Mouse (Mus musculus) liver, embryonic 14.5 days (tissue): ENCODE results near the gene Htr2c. TPM values are rescaled to one million over a fixed set of nuclear protein-coding genes. Genes with fewer than 3 reads are reported as not detected.

Source experiments
- ATAC-seq: fragments of 200-750 bp; cut with Nextera tagmentation; 2 replicates; pipeline ENCODE4 v1.8.0; 2017; ENCODE audit warnings: moderate number of reproducible peaks, mild to moderate bottlenecking, moderate library complexity; ENCODE audit not compliant: insufficient read depth
- DNase-seq, 3 experiments: peaks; one replicate each; pipeline ENCODE4 v3.0.0-alpha.2; 2012 to 2013; ENCODE audit warnings: low read depth in 3 of 3, low spot score in 3 of 3
- H3K27ac ChIP-seq: fragments of 300-500 bp; sonication (generic); 2 replicates; pipeline ENCODE4 v1.5.1; 2014; ENCODE audit warnings: moderate library complexity, mild to moderate bottlenecking, control low read depth, inconsistent platforms
- H3K27me3 ChIP-seq: fragments of 300-500 bp; sonication (generic); 2 replicates; pipeline ENCODE4 v1.6.1; 2014; ENCODE audit warnings: mild to moderate bottlenecking, low read length, moderate library complexity; ENCODE audit not compliant: control insufficient read depth, insufficient read depth
- H3K36me3 ChIP-seq: fragments of 300-500 bp; sonication (generic); replicated peaks from 2 replicates; pipeline ENCODE4 v1.6.1; 2014; ENCODE audit warnings: low read depth; ENCODE audit not compliant: control insufficient read depth, insufficient read depth
- H3K4me1 ChIP-seq, 2 experiments: fragments of 200-500 bp in 1 of 2; fragments of 300-500 bp in 1 of 2; sonication (generic) in 1 of 2; replicated peaks; 2 replicates each; pipeline ENCODE4 v1.6.1; 2012 to 2014; ENCODE audit warnings: antibody characterized with exemption in 1 of 2, inconsistent platforms in 1 of 2, low read length in 1 of 2; ENCODE audit not compliant: control insufficient read depth in 2 of 2, insufficient read depth in 2 of 2
- H3K4me2 ChIP-seq: fragments of 300-500 bp; sonication (generic); 2 replicates; pipeline ENCODE4 v1.6.1; 2014; ENCODE audit warnings: low read depth, mild to moderate bottlenecking, control low read depth, moderate library complexity
- H3K4me3 ChIP-seq, 2 experiments: fragments of 200-500 bp in 1 of 2; fragments of 300-500 bp in 1 of 2; sonication (generic) in 1 of 2; 2 replicates each; pipeline ENCODE4 v1.5.1; 2012 to 2014; ENCODE audit warnings: low read depth in 2 of 2, low read length in 2 of 2, mild to moderate bottlenecking in 2 of 2, control low read depth in 1 of 2, inconsistent platforms in 1 of 2, moderate library complexity in 1 of 2; ENCODE audit not compliant: insufficient read depth in 1 of 2
- H3K9ac ChIP-seq: fragments of 300-500 bp; sonication (generic); replicated peaks from 2 replicates; pipeline ENCODE4 v1.6.1; 2014; ENCODE audit warnings: mild to moderate bottlenecking, control low read depth, moderate library complexity
- H3K9me3 ChIP-seq: fragments of 300-500 bp; sonication (generic); 2 replicates; pipeline ENCODE4 v1.6.1; 2016; ENCODE audit warnings: low read length, mixed read lengths; ENCODE audit not compliant: control insufficient read depth
- CTCF ChIP-seq: IDR thresholded peaks from 2 replicates; pipeline ENCODE4 v1.5.1; 2016; ENCODE audit warnings: antibody characterized with exemption, low read depth, control low read depth
- EP300 ChIP-seq: IDR thresholded peaks from 2 replicates; pipeline ENCODE4 v1.6.1; 2016; ENCODE audit warnings: antibody characterized with exemption, low read depth
- WGBS: fragments of 180-500 bp; shearing (Covaris S2); extraction: QIAGEN DNeasy Blood & Tissue Kit; methylation state at CpG from one replicate; pipeline ENCODE4 v1.1.7; 2014; ENCODE audit not compliant: insufficient replicate concordance; 5-methylcytosine and 5-hydroxymethylcytosine counted together
- microRNA counts: library from miRNA; unstranded; fragments of <30 nt; microRNA quantifications from one replicate; lab custom pipeline; 2016
- microRNA-seq: library from miRNA; unstranded; fragments of <30 nt; microRNA quantifications from one replicate; pipeline ENCODE4, GENCODE M21; 2016
- polyA plus RNA-seq, 2 experiments: library from polyadenylated mRNA; depleted of rRNA in 1 of 2; stranded (reverse) in 1 of 2; unstranded in 1 of 2; fragments of >200 nt; fragmentation: Nextera tagmentation in 1 of 2; extraction: Ambion mirVana in 1 of 2; gene quantifications; 2 replicates each; pipeline versions ENCODE4 v1.2.1 to v1.2.3; 2012 to 2014

The Htr2c gene
- polyA plus RNA-seq, 2 experiments: not detected

DNA sequence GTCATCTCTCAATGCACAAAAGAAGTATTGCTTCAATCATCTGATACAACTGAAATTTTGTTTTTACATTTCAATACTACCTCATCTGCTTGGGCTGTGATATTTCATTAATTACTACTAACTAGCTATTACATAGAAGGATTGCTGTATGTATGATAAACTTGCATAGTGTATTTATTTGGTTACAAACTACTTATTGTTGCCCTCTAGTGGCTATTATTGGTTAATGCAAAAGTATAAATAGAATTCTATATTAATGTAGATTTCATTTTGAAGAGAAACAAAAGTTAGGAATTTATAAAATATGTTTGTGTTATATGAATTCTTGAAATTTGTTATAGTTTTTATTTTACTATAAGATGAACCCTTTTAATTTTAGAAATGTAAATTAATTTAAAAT lies 109.3 kb downstream of the Htr2c start:
- H3K4me1 ChIP-seq: no peaks in the 10 kb centered on the region
- ATAC-seq (no peak), DNase-seq (no peak)
- no peaks in the 10 kb centered on the region for H3K9me3 ChIP-seq
- no peak overlapping the region for H3K9ac ChIP-seq
- H3K27me3 ChIP-seq: no peaks in the 10 kb centered on the region
- H3K27ac ChIP-seq: no peak overlapping the region
- no peaks in the 10 kb centered on the region for H3K36me3 ChIP-seq
- H3K4me2 ChIP-seq: no peak overlapping the region
- TF ChIP-seq EP300: no peak
- TF ChIP-seq CTCF: no peak
- H3K4me3 ChIP-seq: no peak overlapping the region

DNA sequence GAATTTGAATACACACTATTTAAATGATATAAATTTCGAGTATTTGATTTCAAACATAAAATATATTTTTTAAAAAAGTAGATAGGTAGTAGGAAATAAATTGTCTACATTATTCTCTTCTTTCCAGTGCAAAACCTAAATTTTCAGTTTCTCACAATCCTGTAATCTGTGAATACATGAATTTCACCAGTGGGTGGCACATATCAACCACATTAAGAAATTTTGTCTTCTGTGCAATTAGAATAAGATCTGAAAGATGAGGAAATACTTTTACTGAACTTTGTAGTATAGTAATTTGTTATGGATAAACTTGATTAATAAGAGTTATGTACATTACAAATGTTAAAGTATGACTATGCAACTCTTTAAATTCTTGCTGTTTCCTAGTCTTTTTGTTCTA lies 156.8 kb downstream of the Htr2c start:
- DNase-seq: no peak
- 16% methylated on average over 1 of the region's 1 CpGs for WGBS
- no peaks in the 10 kb centered on the region for H3K36me3 ChIP-seq

GRCm38 (mm10) chrX:147215251-147215650 lies 252.9 kb downstream of the Htr2c start:
- TF ChIP-seq EP300: no peak
- TF ChIP-seq CTCF: no peak
- Histone ChIP-seq H3K27me3 (no peaks in the 10 kb centered on the region), H3K4me1 (no peaks in the 10 kb centered on the region), H3K9ac (no peak overlapping the region), H3K4me2 (no peak overlapping the region), H3K27ac (no peak overlapping the region), H3K36me3 (no peaks in the 10 kb centered on the region), H3K9me3 (no peaks in the 10 kb centered on the region), H3K4me3 (no peak overlapping the region)
- DNase-seq: no peak
- ATAC-seq: no peak

More for the DNA sequence above, 156.8 kb downstream of the Htr2c start:
- H3K27ac ChIP-seq: no peak overlapping the region
- no peak for ATAC-seq
- no peaks in the 10 kb centered on the region for H3K9me3 ChIP-seq
- no peak for TF ChIP-seq EP300
- no peak for TF ChIP-seq CTCF
- H3K9ac ChIP-seq: no peak overlapping the region
- no peaks in the 10 kb centered on the region for H3K27me3 ChIP-seq
- H3K4me2 ChIP-seq: no peak overlapping the region
- H3K4me1 ChIP-seq: no peaks in the 10 kb centered on the region
- no peak overlapping the region for H3K4me3 ChIP-seq

GRCm38 (mm10) chrX:147217382-147218013 lies 255.2 kb downstream of the Htr2c start:
- Histone ChIP-seq H3K4me2 (no peak overlapping the region), H3K27ac (no peak overlapping the region), H3K4me1 (no peaks in the 10 kb centered on the region), H3K36me3 (no peaks in the 10 kb centered on the region), H3K4me3 (no peak overlapping the region), H3K27me3 (no peaks in the 10 kb centered on the region), H3K9ac (no peak overlapping the region), H3K9me3 (no peaks in the 10 kb centered on the region)
- DNase-seq (no peak), ATAC-seq (no peak)
- no peak for TF ChIP-seq CTCF
- no peak for TF ChIP-seq EP300
- WGBS: 56% methylated on average over 3 of the region's 3 CpGs

GRCm38 (mm10) chrX:147238806-147239542 lies 276.7 kb downstream of the Htr2c start:
- TF ChIP-seq EP300 (no peak), CTCF (no peak)
- no peak overlapping the region for H3K27ac ChIP-seq
- H3K4me2 ChIP-seq: no peak overlapping the region
- ATAC-seq (no peak), DNase-seq (no peak)
- H3K4me3 ChIP-seq: no peak overlapping the region
- H3K9ac ChIP-seq: no peak overlapping the region
- no peaks in the 10 kb centered on the region for H3K36me3 ChIP-seq
- H3K4me1 ChIP-seq: no peaks in the 10 kb centered on the region
- no peaks in the 10 kb centered on the region for H3K9me3 ChIP-seq
- no peaks in the 10 kb centered on the region for H3K27me3 ChIP-seq
- 49% methylated on average over 2 of the region's 2 CpGs for WGBS

MicroRNAs encoded within 50 kb of the gene (microRNA counts, 519-probe panel; counts per million panel counts)
- 69.9 counts per million for microRNA mmu-miR-448 (lab: Ali Mortazavi, UCI)
- 69.9 counts per million for microRNA mmu-miR-764-3p (lab: Ali Mortazavi, UCI)
- 69.9 counts per million for microRNA mmu-miR-764-5p (lab: Ali Mortazavi, UCI)

Small RNAs within 50 kb of the gene (microRNA-seq; reads per million reads assigned to microRNA genes)
- gene Gm22650 (not detected), gene Gm24627 (not detected), gene Mir1264 (not detected), gene Mir1298 (1.7 reads per million), gene Mir1912 (not detected), gene Mir448 (not detected), gene Mir764 (not detected)
